Mouse (Mus musculus) ovary, adult 18-20 months (tissue): ENCODE data around the gene 1700029F12Rik.
A peak's percentile ranks its signal among the peaks of the same experiment; 100 is the strongest.
"Not testable (repeated sequence)": the region's sequence is repeated elsewhere in the genome, so short reads cannot be mapped to it uniquely, and the experiment has no call there.

Experiments
- DNase-seq: peaks from one replicate; pipeline ENCODE4 v3.0.0; 2022; ENCODE audit warnings: low spot score, mixed read lengths

The 1700029F12Rik gene

DNA sequence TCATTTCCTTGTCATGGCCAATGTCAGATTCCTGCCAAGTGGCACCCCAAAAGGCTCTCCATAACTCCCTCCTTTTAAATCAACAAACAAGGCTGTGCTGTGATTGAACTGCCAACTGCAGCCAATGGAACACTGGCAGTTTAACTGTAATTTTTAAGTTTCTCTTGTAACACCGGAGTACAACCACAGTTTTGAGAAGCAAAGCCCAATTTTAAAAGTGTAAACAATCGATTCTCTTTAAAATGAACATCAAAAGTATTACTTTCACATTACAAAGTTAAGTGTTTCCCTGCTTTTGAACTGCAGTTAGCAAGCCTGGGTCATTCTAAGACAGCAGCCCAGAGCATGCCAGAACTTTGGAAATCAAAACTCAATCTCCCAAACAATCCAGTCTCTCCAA is at the start of gene 1700029F12Rik:
Gene 1700029F12Rik (minus strand): TSS at position 101 of the 400 bp plus-strand sequence.
- no peak for DNase-seq

DNA sequence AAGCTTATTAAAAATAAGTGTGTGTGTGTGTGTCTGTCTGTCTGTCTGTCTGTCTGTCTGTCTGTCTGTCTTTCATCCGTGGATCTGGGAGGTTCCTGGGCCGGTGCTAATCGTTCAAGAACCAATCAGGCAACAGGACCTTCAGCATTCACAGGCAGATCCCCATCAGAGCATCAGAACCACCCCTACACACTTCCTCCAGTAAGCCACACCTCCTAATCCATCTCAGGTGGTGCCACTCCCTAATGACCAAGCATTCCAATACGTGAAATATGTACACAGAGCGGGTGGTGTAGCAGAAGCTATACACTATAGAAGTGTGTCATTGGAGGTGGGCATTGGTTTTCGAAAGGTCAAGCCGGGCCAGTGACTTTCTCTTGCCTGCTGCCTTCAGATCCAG is 48.3 kb upstream of the 1700029F12Rik start:
- DNase-seq: no peak

DNA sequence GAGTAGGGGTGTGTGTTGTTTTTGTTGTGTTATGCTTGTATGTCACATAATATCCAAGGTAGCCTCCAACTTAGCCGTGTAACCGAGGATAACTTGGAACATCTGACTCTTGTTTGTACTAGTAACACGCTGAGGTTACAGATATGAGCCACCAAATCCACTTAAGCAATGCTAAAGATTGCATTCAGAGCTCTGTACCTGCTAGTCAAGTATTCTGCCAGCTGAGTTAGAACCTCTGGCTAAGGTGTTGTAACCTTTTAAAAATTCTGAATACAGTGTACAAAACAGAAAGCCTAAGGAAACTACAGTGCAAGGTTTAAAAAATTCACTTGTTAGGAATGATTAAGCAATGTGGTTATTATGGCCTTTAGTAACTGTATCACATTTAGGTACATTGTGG is 46.5 kb upstream of the 1700029F12Rik start:
- no peak for DNase-seq

DNA sequence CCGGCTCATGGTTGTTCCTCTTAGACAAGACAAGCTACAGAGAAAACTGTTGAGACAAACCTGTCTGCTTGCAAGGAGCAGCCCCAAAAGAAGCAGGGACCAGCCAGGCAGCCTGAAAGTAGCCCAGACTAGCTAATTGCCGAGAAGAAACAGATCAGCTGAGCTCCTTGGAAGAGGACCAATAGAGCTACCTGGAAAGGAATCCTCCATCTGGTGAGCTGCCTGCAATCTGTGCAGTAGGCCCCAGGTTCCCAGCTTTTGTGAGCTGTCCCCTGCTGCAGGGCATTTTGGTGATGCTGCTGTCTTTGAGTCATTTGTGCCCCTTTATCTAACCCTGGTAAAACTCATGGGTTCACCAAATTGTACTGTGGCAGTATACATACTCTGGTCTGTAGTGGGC is 46.0 kb upstream of the 1700029F12Rik start:
- DNase-seq: no peak

DNA sequence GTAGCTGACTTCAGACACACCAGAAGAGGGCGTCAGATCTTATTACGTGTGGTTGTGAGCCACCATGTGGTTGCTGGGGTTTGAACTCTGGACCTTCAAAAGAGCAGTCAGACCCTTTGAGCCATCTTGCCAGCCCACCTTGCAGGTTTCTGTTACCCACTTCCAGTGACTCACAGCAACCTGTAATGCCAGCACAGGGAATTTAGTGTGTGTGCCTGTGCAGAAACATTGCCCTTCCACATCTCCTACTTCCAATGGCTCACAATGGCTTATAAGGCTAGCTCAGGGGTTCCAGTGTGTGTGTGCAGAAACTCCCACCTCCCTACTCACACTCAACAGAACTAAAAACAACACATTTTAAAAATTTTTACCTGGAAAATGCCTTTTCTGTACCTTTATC is 43.4 kb upstream of the 1700029F12Rik start:
- DNase-seq: no peak

DNA sequence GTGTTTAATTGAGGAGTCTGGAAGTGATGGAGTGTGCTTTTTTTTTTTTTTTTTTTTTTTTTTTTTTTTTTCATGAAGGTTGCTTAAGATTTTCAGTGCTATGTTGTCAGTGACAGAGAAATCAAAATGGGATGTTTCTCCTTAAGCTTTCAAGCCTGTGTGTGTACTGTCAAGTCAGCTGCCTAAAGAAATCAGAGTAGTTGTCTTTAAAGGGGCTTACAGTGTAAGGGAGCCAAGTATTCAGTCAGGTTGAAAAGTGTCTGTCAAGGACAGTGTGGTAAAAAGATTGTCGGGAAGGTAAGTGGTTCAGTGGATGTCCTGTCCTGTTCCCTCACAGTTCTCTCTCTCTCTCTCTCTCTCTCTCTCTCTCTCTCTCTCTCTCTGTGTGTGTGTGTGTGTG is 39.3 kb upstream of the 1700029F12Rik start:
- DNase-seq: no peak

DNA sequence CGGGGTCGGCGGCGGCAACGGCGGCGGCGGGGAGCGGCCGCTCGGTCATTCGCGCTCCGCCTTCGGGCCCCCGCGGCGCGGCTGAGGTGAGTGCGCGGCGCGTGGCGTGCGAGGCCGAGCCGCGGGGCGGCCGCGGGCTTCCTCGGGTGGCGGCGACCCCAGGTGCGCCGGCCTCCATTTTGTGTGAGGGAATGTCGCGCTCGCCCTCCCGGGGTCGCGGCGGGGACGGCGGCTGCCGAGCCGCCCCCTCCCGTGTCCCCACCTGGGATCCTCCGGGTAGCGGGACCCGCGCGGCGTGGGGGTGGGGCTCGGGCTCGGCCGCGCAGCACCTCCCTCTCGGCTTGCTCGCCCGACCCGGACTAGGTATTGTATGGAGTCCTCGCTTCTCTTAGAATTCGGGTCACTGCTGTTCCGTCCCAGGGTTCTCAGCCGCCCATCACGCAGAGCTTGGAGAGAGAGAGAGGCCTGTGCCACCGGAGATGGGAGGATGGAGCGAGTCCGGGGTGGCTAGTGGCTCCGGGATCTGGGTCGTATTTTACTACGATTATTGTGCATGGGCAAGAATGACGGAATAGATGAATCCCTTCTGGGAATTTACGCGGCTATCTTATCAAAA is 37.6 kb upstream of the 1700029F12Rik start:
- DNase-seq: no peak

DNA sequence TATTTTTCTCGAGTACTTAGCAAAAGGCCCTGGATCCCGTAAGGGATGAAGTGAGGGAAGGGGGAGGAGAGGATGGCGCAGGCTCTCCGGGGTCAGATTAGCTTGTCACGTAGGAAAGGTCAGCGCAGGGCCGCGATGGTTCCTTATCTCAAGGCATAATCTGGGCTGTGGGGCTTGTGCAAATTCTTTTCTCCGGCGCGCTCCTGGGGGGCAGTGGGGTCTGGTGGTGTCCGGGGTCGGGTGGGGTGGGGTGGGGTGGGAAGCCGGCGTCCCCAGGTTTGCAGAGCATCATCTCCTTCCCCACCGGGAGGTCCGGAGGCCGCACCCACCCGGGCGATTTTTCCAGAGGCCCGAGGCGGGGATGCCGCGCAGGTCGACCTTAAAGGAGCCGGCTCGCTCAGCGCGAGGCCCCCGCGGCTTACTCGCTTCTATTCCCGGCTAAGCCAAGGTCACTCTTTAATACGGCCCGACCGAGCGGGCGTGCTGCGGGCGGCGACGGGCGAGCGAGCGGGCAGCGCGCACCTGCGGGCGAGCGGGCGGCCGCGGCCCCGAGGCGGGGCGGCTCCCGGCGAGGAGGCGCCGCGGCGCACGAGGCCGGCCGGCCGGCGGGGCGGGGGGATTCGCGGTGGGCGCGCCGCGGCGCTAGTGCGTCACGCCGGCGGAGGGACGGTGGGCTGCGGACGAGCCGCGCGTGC is 36.9 kb upstream of the 1700029F12Rik start:
- no peak for DNase-seq

DNA sequence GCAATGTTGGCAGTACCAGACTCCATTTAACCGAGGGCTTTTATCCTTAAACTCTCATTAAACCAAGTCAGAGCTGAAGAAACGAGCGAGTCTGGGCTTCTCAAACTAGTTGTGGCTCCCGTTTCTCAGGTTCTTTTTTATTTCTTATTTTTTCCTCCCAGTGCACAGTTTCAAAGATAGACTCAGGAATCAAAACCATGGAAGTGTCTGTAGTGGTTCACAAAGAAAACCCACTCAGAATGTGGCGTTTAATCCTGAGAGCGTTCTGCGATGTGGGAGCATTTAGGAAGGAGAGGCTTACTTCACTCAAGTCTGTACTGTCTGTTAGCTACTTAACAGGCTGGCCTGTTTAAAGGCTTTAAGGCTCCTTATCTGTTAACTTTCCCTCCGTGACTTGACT is 34.0 kb upstream of the 1700029F12Rik start:
- DNase-seq: no peak

DNA sequence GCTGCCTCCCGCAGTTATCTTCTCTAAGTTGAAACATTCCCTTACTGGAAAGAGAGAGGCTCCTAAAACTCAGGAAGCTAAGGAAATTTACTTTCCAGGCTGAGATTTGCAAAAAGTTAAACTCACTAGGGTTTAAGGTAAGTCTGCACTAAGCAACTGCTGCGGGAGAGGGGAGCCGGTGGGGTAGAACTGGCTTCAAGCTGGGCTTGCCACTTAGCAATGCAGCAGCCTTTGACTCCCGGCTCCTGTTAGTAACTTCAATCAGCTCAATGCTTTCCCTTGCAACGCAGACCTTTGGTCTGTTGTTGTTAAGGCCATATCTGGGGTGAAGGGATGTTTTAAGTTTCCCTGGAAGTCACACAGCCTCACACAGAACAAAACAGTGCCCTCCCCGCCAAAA is 33.5 kb upstream of the 1700029F12Rik start:
- no peak for DNase-seq

DNA sequence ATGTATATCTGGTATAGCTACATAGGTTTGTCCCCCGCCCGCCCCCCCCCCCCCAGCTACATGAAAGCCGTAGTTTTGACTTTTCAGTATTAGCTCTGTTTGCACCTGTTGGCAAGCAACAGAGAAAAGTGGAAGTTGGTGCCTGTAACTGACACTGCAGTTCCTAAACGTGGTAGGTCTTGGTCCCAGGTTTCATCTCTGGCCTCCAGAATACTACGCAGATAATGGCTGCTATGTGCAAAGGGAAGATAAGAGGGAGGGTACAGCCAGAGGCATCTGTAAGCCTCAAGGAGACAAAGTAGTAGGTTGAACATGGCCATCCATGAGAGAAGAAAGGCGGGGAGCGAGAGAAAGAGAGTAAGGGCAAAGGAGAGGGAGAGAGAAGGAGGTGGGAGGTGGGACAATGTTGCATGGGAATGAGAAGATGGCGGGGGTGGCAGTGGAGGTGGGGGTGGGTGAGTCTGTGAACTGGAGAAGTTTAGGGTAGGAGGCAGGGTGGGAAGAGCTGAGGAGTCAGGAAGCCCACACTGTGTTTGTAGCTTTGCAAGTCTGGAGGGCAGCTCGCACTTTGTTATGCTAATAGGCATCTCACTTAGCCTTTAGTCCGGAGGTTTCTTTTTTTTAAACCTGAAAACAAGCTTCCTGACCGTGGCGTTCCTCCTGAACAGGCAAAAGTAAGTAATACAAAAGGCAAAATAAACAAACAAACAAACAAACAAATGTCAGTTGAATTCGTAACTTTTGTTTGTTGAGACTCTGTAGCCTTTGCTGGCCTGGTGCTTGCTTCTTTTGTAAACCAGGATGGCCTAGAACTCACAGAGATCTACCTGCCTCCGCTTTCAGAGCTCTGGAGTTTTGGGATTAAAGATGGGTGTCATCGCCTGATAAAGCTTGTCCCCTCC is 32.7 kb upstream of the 1700029F12Rik start, which contains the start of gene Fam169a:
Gene Fam169a (plus strand): TSS at position 638 of the 902 bp plus-strand sequence.
- no peak for DNase-seq

DNA sequence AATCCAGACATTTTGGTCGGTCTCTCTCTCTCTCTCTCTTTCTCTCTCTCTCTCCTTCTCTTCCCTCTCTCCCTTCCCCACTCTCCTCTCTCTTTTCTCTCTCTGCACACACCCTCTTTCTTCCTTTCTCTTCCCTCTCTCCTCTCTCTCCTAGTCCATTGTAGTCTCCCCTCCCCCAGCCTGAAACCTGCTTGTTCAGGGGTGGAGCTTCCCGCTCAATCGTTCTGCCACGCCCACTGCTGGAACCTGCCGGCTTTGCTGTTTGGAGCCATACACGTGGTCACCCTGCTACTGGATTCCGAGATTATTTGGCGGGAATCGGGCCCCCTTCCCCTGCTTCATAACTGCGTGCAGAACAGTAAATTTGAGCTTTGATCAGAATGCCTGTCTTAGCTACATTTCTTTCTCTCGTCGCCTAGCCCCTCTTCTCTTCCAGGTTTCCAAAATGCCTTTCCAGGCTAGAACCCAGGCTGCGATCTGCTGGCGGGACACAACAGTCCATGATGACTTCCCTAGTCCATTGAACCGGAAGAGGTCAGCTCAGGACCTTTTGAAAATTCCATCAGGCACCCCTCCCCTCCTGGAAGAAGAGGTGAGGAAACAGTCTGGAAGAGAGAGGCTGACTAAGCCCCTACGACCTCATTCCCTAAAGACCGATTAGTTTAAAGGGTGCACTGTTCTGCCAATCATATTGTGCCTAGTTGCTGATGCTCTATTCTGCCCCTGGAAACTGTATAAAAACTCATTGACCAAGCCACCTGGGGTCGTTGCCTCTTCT is 30.9 kb upstream of the 1700029F12Rik start:
- not testable (repeated sequence) for DNase-seq

DNA sequence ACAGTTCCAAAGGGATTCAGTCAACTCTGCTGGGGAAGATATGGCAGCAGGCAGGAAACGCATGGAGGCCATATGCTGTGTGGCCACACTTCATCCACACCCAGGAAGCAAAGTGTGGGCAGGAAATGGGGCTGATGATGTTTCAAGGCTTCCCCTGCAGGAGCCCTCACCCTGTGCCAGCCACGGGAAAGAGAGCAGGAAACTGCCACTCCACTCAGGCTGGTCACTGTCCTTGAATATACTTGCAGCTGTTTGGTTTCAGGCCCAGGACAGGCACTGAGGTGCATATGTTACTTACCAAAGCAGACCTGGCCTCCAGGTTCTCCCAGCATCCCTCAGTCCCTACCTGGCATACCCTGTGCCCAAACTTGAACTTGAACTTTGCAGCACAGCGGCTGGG is 30.3 kb upstream of the 1700029F12Rik start:
- no peak for DNase-seq

DNA sequence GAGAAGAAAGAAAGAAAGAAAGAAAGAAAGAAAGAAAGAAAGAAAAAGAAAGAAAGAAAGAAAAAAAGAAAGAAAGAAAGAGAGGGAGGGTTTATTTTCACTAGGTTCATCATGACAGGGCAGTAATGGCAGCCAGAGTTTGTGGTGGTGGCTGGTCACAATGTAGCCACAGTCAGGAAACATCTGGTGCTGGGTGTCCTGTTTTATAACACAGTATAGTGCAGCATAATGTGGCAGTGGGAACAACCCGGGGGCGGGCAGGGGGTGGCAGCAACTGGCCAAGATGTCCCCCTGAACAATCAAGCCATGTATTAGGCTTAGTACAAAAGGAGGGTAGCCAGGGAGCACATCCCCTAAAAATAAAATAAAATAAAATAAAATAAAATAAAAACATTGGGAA is 29.3 kb upstream of the 1700029F12Rik start:
- DNase-seq: no peak

DNA sequence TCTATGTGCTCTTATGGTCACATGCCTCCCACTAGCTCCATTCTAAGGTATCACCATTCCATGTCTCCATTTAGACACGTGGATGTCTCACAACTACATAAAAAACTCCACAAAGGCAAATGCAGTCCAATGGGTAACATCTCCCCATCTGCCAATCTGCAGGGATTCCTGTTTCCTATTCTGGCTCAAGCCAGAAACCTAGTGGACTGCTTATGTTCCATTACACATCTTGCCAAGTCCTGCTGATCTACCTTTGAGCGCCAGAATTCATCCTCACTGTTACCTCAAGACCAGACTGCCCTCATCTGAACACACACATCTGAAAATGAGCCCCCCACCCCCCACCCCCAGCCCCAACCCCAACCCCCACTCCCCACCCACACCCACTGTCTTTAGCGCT is 28.0 kb upstream of the 1700029F12Rik start:
- no peak for DNase-seq

DNA sequence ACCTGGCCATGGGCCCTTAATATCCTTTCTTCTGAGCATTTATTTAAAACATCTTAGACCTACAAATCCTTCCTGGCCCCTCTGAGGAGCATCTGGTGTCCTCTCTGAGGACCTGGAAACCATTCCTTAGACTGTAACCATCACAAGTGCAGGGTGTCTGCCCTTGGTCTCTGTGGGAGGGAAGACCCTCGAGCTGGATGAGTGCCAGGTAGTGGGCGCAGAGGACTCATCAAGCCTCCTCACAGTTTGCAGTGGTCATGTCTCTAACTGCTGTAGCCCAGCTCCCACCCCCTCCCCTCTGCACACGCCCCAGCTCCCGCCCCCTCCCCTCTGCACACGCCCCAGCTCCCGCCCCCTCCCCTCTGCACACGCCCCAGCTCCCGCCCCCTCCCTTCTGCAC is 26.2 kb upstream of the 1700029F12Rik start:
- no peak for DNase-seq

DNA sequence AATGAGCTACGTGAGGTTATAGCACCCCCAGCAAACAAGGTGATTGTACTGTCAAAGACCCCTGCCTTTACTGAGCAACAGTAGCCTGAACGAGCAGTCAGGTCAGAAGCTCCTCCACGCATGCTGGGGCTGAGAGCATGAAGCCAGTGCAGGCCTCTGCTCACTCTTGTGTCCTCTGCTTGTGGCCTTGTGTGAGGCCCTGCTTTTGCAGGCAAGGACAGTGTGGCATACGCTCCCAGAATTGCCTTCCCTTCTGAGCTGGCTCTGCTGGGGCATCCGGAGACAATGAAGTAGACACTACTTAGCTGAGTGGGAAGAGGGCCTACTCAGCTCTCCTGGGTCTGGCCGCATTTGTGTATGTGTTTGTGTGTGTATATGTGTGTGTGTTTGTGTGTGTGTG is 25.6 kb upstream of the 1700029F12Rik start:
- DNase-seq: peak; percentile 28

DNA sequence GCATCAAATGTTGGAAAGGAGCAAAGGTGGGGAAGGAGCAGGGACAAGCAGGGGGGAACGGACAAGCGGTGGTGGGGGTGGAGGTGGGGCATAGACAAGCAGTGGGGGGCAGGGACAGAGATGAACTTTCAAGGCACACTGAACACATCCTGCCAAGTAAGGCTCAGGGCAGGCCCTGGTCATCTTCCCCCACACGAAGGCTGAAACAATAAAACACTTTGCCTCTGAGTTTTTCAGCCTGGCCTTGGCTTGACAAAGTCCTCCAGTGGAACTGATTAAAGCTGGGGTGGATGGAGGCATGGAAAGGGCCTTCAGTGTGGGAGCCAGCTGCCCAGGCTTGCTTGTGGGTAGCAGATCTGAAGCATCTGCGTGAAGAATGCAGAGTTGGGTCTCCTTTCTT is 23.7 kb upstream of the 1700029F12Rik start:
- DNase-seq: peak; percentile 72

DNA sequence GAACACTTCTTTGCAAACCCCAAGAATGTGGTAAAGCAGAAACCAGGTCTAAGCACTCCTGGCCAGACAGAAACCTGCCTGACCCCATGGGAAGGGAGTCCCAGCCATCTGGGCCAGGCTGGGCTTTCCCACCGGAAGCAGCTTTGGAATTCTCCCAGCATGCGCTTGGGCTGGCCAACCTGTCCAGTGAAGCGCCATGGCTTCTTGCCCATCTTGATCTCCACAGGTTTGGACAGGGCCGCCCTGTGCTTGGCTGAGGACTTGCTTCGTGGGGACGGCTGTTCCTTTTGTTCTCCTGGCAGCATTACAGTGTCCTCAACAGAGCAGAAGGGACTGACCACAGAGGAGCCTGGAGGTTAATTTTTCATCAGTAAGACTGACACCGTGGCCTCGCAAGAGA is 19.7 kb upstream of the 1700029F12Rik start:
- DNase-seq: no peak

DNA sequence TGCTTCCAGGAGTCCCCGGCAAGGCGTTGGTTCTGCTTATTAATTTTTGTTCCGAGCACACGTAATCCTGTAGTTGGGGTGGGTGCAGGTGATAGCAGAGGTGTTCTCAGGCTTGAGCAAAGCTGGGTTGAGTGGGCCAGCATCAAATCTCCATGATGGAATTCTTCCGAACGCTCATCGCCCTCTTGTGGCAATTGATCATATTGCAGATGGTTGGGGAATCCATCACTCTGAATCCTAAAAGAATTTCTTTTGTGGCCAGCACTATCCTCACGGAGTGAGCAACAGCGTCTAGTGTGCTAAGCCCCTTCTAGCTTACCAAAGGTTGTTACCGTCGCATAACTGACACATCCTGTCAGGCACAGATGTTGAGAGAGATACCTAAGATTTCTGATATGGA is 18.5 kb upstream of the 1700029F12Rik start:
- no peak for DNase-seq

DNA sequence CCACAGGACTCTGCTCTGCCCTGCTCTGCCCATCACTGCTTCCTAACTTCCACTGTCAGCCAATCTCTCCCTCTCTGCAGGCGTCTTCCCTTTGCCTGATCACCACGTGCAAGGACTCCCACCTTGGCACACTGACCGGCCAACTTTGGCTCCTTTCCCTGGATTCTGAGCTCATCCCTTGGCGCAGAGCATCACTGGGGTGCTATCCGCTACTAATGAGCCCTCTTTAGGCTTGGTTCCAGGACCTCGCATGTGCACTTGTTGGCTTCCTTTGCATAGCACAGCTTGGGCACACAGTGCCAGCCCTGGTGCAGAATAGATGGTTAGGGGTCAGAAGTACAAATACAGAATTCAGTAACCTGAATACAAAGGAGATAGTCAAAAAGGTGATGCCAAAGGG is 17.0 kb upstream of the 1700029F12Rik start:
- DNase-seq: no peak

DNA sequence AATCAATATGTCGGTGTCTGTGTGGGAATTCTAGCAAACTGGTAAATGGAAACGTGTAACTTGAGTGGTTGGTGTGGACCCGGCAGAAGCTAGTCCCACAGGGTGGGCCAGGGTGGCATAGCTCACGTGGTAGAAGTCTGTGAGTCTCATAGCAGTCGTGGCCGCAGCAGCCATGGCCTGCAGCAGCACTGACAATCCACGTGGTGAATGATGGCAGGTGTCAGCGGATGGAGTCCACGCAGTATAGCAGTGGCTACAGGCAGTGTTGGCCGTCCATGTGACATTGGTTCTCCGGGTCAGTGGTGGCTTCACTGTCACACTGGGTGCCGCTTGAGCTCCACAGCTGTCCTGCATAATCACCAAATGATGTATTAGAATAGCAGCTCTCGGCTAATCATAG is 4.1 kb downstream of the 1700029F12Rik start:
- DNase-seq: no peak
